Mouse (Mus musculus) lung, embryonic 14.5 days (tissue): Measurements from ENCODE around the gene Gm10778. TPM values are rescaled to one million over a fixed set of nuclear protein-coding genes. Genes with fewer than 3 reads are reported as not detected.
"Not testable (repeated sequence)": the region's sequence is repeated elsewhere in the genome, so short reads cannot be mapped to it uniquely, and the experiment has no call there.

Experiments
- ATAC-seq: fragments of 200-750 bp; cut with Nextera tagmentation; 2 replicates; pipeline ENCODE4 v1.8.0; 2017; ENCODE audit warnings: mild to moderate bottlenecking, moderate TSS enrichment, moderate library complexity; ENCODE audit not compliant: insufficient read depth
- DNase-seq: peaks from one replicate; pipeline ENCODE4 v3.0.0-alpha.2; 2015
- H3K27ac ChIP-seq: fragments of 300-500 bp; sonication (generic); 2 replicates; pipeline ENCODE4 v1.5.1; 2014; ENCODE audit warnings: low read depth, mild to moderate bottlenecking, moderate library complexity
- H3K27me3 ChIP-seq: fragments of 300-500 bp; sonication (generic); 2 replicates; pipeline ENCODE4 v1.6.1; 2014; ENCODE audit warnings: low read length, control low read depth; ENCODE audit not compliant: insufficient read depth
- H3K36me3 ChIP-seq: fragments of 300-500 bp; sonication (generic); 2 replicates; pipeline ENCODE4 v1.6.1; 2014; ENCODE audit warnings: control low read depth; ENCODE audit not compliant: insufficient read depth
- H3K4me1 ChIP-seq: fragments of 300-500 bp; sonication (generic); 2 replicates; pipeline ENCODE4 v1.6.1; 2014; ENCODE audit warnings: antibody characterized with exemption, control low read depth; ENCODE audit not compliant: insufficient read depth
- H3K4me2 ChIP-seq: fragments of 300-500 bp; sonication (generic); 2 replicates; pipeline ENCODE4 v1.6.1; 2014; ENCODE audit warnings: mild to moderate bottlenecking
- H3K4me3 ChIP-seq: fragments of 300-500 bp; sonication (generic); 2 replicates; pipeline ENCODE4 v1.5.1; 2014; ENCODE audit warnings: low read depth, low read length
- H3K9ac ChIP-seq: fragments of 300-500 bp; sonication (generic); 2 replicates; pipeline ENCODE4 v1.6.1; 2014
- H3K9me3 ChIP-seq: fragments of 300-500 bp; sonication (generic); 2 replicates; pipeline ENCODE4 v1.6.1; 2016; ENCODE audit warnings: low read depth, low read length, control low read depth
- CTCF ChIP-seq: IDR thresholded peaks from 2 replicates; pipeline ENCODE4 v1.5.1; 2016; ENCODE audit warnings: antibody characterized with exemption, low read depth
- WGBS: fragments of 180-500 bp; shearing (Covaris S2); extraction: QIAGEN DNeasy Blood & Tissue Kit; methylation state at CpG from one replicate; pipeline ENCODE4 v1.1.7; 2014; 5-methylcytosine and 5-hydroxymethylcytosine counted together
- polyA plus RNA-seq: library from polyadenylated mRNA; unstranded; fragments of >200 nt; fragmentation: Nextera tagmentation; extraction: Ambion mirVana; gene quantifications from 2 replicates; pipeline ENCODE4 v1.2.1, GENCODE M21; 2014

The Gm10778 gene
- 4.0 and 4.7 TPM in 2 replicates for polyA plus RNA-seq

DNA sequence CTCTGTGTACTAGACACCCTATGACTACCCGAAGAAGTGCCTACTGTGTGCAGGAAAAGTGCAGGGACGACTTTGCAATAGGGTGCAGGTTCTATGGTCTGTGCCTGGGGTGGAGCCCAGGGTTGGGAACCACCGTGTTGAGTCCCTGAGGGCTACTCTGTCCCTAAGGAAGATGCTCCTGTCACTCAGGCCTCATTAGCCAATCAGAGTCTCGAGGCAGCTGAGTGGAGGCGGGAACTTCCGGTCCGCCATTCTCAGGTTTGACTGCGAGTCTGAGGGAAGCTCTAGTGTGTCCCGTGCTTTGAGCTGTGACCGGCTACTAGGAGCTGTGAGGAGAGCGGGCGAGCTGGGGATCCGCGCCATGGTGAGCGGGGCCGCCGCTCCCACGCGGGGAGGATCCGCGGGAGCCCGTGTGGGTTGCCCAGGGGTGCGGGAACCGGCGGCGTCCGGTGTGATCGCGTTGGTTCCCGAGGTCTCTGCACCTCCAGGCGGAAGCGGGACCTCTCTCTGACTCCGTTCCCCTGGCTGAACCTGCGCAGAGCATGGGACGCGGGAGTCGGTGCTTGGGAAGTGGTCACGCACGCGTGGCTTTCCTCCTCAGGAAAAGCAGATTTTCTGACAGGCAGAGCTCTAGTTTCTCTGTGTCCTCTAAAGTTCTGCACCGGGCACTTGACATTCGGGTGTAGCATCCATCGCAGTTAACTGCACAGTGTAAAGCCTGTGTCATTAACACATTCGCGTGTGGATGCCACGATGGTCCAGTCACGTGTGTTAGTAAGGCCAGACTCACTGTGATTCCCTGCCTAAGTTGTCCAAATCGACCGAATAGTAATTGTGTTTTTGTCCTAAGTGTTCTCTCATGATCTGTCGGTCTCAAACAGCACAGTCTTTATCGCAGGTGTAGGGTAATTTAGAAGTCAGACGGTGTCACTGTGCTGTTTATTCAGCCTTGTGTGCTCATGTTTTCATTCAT lies at the start of gene Gm10778:
Gene Gm10778, plus strand, starts transcription at position 257 of the 973 bp plus-strand sequence.
- H3K27me3 ChIP-seq, H3K9me3 ChIP-seq, H3K4me1 ChIP-seq, H3K36me3 ChIP-seq, H3K27ac ChIP-seq: not testable (repeated sequence)
- 2% methylated on average over 34 of the region's 52 CpGs for WGBS
- H3K4me3 ChIP-seq, result peak within 1 kb of the TSS; percentile 53
- ATAC-seq (peak; percentile 97), DNase-seq (peak; percentile 97)
- peak within 1 kb of the TSS; percentile 66 for H3K9ac ChIP-seq
- peak within 1 kb of the TSS; percentile 59 for H3K4me2 ChIP-seq

DNA sequence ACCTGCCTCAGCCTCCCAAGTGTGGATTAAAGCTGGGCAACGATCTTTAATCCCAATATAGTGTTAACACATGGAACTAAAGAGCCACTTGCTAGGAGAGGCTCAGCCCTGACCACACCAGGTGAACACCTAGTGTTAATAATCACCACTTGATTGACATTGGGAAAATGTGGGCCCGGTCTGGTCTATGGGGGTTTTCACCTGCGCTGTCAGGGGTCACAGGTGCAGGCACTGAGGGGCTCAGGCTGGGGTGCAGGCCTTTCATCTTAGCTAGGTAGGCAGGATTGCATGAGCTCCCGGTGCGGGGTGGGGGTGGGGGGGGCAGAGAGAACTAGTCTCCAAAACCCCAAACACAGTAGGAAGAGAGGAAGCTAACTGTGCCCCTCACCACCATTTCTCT lies 49.2 kb upstream of the Gm10778 start:
- Histone ChIP-seq H3K9me3 (no peaks in the 10 kb centered on the region), H3K4me3 (no peak overlapping the region), H3K4me1 (peaks cover 21% of the 10 kb centered on the region), H3K27ac (no peak overlapping the region), H3K36me3 (no peaks in the 10 kb centered on the region), H3K4me2 (no peak overlapping the region), H3K9ac (no peak overlapping the region), H3K27me3 (peaks cover 6% of the 10 kb centered on the region; the same call in 1 of the 2 replicates)
- no peak for ATAC-seq
- no peak for DNase-seq
- WGBS, result 68% methylated on average over 5 of the region's 5 CpGs
- no peak for TF ChIP-seq CTCF

DNA sequence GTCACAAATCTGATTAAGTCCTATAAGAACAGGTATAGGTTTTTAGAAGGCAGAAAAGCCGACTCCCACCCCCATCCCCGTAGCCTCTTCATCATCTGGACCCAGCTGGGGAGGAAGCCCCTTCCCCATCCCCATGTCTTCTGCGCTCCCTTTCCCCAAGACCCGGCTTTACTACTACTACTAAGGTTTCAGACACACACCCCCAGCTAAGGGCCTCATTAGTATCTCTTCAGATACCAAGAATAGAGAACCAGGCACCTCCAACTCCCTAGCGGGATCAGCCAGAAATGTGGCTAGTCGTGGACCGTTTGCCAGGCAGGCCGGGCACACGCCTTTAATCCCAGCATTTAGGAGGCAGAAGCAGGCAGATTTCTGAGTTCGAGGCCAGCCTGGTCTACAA lies 48.8 kb upstream of the Gm10778 start:
- no peaks in the 10 kb centered on the region for H3K9me3 ChIP-seq
- WGBS, result 59% methylated on average over 10 of the region's 10 CpGs
- H3K27me3 ChIP-seq, result peaks cover 2% of the 10 kb centered on the region; the same call in 1 of the 2 replicates
- DNase-seq, result no peak
- H3K4me2 ChIP-seq, result peak overlapping the region; percentile 65; the same call in 1 of the 2 replicates
- no peak overlapping the region for H3K4me3 ChIP-seq
- H3K9ac ChIP-seq, result no peak overlapping the region
- H3K27ac ChIP-seq, result no peak overlapping the region
- no peak for ATAC-seq
- peaks cover 21% of the 10 kb centered on the region for H3K4me1 ChIP-seq
- no peak for TF ChIP-seq CTCF
- no peaks in the 10 kb centered on the region for H3K36me3 ChIP-seq

DNA sequence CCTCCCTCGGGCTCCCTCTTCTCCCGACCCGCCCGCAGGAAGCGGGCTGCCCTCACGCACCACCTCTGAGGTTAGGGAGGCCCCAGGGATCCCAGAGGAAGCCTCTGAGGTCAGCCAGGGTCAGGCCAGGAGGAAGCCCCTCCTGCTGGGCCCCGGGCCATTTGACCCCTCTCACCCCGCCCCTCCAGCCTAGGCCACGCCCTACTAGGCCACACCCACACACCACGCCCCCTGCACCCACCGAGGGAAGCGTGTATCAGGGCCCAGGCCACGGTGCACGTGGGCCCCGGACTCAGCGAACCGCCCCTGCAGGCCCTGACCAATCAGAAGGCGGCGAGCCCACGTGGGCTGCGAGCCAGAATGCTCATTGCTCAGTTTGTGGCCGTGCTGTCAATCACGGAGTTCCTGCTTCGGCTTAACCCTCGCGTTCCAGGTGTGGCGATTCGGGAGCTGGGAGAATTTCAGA lies 48.1 kb upstream of the Gm10778 start, which contains the start of gene Tle6:
Gene Tle6, minus strand, starts transcription at position 336 of the 466 bp plus-strand sequence.
- TF ChIP-seq CTCF, result no peak
- Histone ChIP-seq H3K9me3 (no peaks in the 10 kb centered on the region), H3K9ac (peak within 1 kb of the TSS; percentile 29; the same call in 1 of the 2 replicates), H3K27ac (peak within 1 kb of the TSS; percentile 73), H3K27me3 (no peaks in the 10 kb centered on the region; the same call in 1 of the 2 replicates), H3K4me1 (peaks cover 21% of the 10 kb centered on the region), H3K4me2 (peak within 1 kb of the TSS; percentile 65), H3K4me3 (peak within 1 kb of the TSS; percentile 26), H3K36me3 (no peaks in the 10 kb centered on the region)
- peak; percentile 81 for ATAC-seq
- peak; percentile 99 for DNase-seq
- under 1% methylated on average over 28 of the region's 28 CpGs for WGBS

DNA sequence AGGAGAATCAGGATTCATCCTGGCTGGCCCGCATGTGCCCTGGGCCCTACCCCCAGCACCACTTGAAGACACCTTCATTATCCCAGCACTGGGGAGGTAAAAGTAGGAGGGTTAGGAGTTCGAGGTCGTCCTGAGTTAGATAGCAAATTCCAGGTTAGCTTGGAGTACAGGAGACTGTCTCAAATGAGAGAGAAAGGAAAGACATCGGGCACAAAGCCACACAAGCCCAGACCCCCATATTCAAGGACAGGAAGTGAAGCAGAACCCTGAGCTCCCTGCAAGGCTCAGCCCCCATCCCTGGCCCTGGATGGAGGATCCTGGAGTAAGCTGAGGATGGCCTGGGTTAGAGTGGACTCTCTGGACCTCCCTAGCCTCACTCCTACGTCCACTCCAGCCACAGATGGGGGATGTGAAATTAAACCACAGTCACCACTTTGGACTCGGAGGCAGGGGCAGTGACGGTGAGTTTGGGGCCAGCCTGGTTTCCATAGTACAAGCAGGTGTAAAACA lies 47.4 kb upstream of the Gm10778 start:
- no peaks in the 10 kb centered on the region for H3K9me3 ChIP-seq
- peak overlapping the region; percentile 65 for H3K4me2 ChIP-seq
- H3K27ac ChIP-seq, result peak overlapping the region; percentile 67
- no peaks in the 10 kb centered on the region for H3K27me3 ChIP-seq
- TF ChIP-seq CTCF, result no peak
- H3K36me3 ChIP-seq, result no peaks in the 10 kb centered on the region
- DNase-seq (no peak), ATAC-seq (no peak)
- H3K4me3 ChIP-seq, result peak overlapping the region; percentile 26; the same call in 1 of the 2 replicates
- H3K9ac ChIP-seq, result no peak overlapping the region
- peaks cover 14% of the 10 kb centered on the region for H3K4me1 ChIP-seq
- 16% methylated on average over 7 of the region's 7 CpGs for WGBS

DNA sequence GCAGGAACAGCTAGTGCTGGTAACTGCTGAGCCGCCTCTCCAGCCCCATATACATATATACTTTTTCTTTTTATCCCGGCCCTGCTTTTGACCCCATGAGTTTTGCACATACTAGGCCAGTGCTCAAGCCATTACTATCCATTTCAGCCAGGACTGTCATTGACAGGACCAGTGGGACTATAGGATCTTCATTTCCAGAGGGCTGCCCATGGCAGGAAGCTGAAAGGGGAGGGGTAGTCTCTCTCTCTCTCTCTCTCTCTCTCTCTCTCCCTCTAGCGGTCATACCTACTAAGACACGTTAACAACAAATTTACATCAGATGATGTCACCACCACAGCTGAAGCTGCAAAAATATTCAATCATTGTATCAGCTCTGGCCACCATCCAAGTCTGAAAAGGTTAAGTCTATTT lies 46.1 kb upstream of the Gm10778 start:
- no peak for ATAC-seq
- no peak overlapping the region for H3K4me2 ChIP-seq
- peaks cover 7% of the 10 kb centered on the region for H3K4me1 ChIP-seq

More for the DNA sequence above, 46.1 kb upstream of the Gm10778 start:
- H3K9ac ChIP-seq, result no peak overlapping the region
- no peaks in the 10 kb centered on the region for H3K27me3 ChIP-seq
- H3K4me3 ChIP-seq, result no peak overlapping the region
- 10% methylated on average over 4 of the region's 4 CpGs for WGBS
- TF ChIP-seq CTCF, result peak; percentile 80
- no peak overlapping the region for H3K27ac ChIP-seq
- no peaks in the 10 kb centered on the region for H3K9me3 ChIP-seq
- H3K36me3 ChIP-seq, result no peaks in the 10 kb centered on the region
- peak; percentile 86 for DNase-seq
